Mouse (Mus musculus): ENCODE measurements at regions not wholly inside any gene's neighbourhood (a gene's known extent, or its start where the extent isn't known, plus 50 kb on each side); places are given as distances from the start of the nearest gene placed in this dataset.

DNA sequence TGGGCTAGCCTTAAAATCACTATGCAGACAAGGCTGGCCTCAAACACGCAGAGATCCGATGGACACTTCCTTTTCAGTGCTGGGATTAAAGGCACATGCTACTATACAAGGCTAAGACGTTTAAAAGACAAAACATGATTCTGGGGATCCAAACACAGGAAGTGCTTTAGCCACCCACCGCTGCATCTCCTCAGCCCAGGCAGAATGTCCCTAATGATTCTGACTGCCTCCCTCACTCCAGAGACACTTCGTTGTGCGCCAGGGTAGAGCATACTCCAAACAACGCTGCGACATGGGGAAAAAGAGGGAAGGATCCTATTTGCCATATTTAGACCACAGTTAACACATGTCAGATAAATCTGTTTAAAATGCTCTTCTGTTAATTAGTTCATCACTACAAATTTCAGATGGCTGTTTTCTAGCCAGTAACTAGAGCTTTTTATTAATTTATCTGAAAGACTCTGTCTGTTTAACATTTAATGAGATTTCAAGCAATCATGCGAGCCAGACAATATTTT, 443.5 kb downstream of the Kif2b start:
- Histone ChIP-seq H3K27me3 (no peaks in the 10 kb centered on the region), H3K9ac (no peak overlapping the region), H3K4me3 (no peak overlapping the region), H3K4me2 (no peak overlapping the region), H3K9me3 (no peaks in the 10 kb centered on the region), H3K27ac (no peak overlapping the region), H3K36me3 (no peaks in the 10 kb centered on the region), H3K4me1 (no peaks in the 10 kb centered on the region)
- WGBS = 41% methylated on average over 9 of the region's 9 CpGs
- ATAC-seq (ENCODE audit: borderline replicate concordance, extremely low read depth, low FRiP score, low TSS enrichment) = no peak; the same call in 1 of the 2 replicates

DNA sequence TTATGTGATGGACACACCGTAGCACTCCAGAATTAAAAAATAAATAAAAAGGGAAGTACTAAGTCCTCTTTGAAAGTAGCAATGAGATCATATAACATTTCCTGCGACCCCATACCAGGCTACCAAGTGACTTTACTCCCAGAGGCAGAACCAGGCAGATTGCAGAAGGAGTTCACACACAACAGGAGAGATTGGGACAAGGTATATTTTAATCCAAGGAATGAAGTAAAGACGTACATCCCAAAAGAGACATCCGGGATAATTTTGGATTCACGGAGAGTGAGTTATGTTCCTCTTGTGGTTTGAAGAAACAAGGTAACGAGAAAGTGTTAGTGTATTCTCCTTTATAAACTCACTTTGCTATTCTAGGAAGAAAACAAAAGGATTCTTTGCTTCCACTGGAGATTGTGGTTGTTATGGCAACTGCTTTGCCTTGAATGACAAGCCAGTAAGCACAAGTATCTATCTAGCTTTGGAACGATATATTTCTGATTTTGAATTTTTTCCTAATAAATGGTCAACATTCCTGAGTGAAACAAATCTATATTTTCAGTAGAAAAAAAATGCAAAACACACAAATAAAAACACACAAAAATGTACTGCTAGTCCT, 444.5 kb downstream of the Kif2b start:
- WGBS = 78% methylated on average over 7 of the region's 7 CpGs
- Histone ChIP-seq H3K4me2 (no peak overlapping the region), H3K4me3 (no peak overlapping the region), H3K27ac (no peak overlapping the region), H3K9me3 (no peaks in the 10 kb centered on the region), H3K27me3 (no peaks in the 10 kb centered on the region), H3K9ac (no peak overlapping the region), H3K4me1 (no peaks in the 10 kb centered on the region), H3K36me3 (no peaks in the 10 kb centered on the region)
- no peak for ATAC-seq (ENCODE audit: borderline replicate concordance, extremely low read depth, low FRiP score, low TSS enrichment)

- Histone ChIP-seq H3K27me3 (no peaks in the 10 kb centered on the region), H3K4me2 (no peak overlapping the region), H3K9me3 (no peaks in the 10 kb centered on the region), H3K9ac (no peak overlapping the region), H3K36me3 (no peaks in the 10 kb centered on the region), H3K4me1 (no peaks in the 10 kb centered on the region), H3K4me3 (no peak overlapping the region), H3K27ac (no peak overlapping the region)
- WGBS = 30% methylated on average over 6 of the region's 6 CpGs
- no peak for ATAC-seq (ENCODE audit: borderline replicate concordance, extremely low read depth, low FRiP score, low TSS enrichment)
Measured at GRCm38 (mm10) chr11:91131960-91132359, 443.8 kb upstream of the Tom1l1 start.

GRCm38 (mm10) chr11:91098186-91098585, 410.0 kb upstream of the Tom1l1 start:
- Histone ChIP-seq H3K9ac (no peak overlapping the region), H3K27me3 (no peaks in the 10 kb centered on the region), H3K27ac (no peak overlapping the region), H3K9me3 (no peaks in the 10 kb centered on the region), H3K36me3 (no peaks in the 10 kb centered on the region), H3K4me2 (no peak overlapping the region), H3K4me3 (no peak overlapping the region), H3K4me1 (no peaks in the 10 kb centered on the region)
- WGBS = 54% methylated on average over 5 of the region's 5 CpGs
- no peak for ATAC-seq (ENCODE audit: borderline replicate concordance, extremely low read depth, low FRiP score, low TSS enrichment)

DNA sequence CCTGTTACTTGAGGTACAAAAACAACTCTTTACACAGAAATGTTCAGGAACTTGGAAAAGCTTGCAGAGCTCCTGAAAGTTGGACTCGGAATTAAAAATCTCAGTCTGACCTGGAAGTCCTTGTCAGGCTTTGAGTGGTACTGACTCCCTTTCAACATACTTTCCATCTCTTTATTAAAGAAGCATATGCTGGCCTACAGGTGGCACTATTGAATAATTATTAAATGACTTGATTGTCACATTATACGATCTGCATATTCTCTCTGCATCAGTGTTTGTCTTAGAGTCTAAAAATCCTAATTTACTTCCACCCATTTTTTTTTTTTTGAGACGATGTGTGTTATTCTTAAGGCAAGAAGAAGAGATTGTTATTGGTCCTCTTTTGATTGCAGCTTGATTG, 409.4 kb upstream of the Tom1l1 start:
- no peaks in the 10 kb centered on the region for H3K27me3 ChIP-seq
- no peak for ATAC-seq (ENCODE audit: borderline replicate concordance, extremely low read depth, low FRiP score, low TSS enrichment)
- H3K9me3 ChIP-seq = no peaks in the 10 kb centered on the region
- H3K9ac ChIP-seq = no peak overlapping the region
- no peak overlapping the region for H3K27ac ChIP-seq
- no peak overlapping the region for H3K4me3 ChIP-seq
- H3K4me2 ChIP-seq = no peak overlapping the region
- H3K4me1 ChIP-seq = no peaks in the 10 kb centered on the region
- WGBS = 53% methylated on average over 3 of the region's 3 CpGs
- no peaks in the 10 kb centered on the region for H3K36me3 ChIP-seq

DNA sequence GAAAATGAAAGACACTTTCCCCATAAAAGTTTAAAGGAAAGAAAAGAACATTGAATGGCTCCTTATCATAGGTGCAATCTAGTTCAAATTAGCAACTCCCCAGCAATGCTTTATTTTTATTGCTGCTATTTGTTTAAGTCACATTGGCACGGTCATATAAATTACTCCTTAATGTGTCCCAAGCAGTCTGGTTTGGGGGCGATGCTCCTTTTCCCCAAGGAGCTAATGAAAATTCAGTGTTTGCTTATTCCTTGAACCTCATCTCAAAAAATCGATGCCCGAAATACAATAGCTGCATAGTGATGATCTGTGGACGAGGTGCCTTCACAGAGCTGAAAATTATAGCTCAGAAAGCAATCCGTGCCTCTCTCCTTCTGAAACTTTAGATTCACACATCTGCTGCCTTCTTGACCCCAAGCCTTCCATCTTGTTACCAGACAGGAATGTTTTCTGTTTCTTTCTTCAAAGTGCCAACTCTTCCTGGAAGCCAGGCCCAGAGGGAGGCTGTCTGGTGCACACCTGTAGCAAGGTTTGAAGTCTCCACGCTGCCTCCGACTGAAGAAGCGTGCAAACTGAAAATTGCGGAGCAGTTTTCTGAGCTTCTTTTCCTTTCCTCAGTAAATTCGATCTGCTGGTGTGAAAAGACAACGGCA, 408.0 kb upstream of the Tom1l1 start:
- no peak for ATAC-seq (ENCODE audit: borderline replicate concordance, extremely low read depth, low FRiP score, low TSS enrichment)
- H3K27me3 ChIP-seq = no peaks in the 10 kb centered on the region
- no peaks in the 10 kb centered on the region for H3K4me1 ChIP-seq
- H3K4me3 ChIP-seq = no peak overlapping the region
- H3K4me2 ChIP-seq = no peak overlapping the region
- H3K36me3 ChIP-seq = no peaks in the 10 kb centered on the region
- no peaks in the 10 kb centered on the region for H3K9me3 ChIP-seq
- H3K9ac ChIP-seq = no peak overlapping the region
- WGBS = 49% methylated on average over 12 of the region's 12 CpGs
- no peak overlapping the region for H3K27ac ChIP-seq

- no peak overlapping the region for H3K4me3 ChIP-seq
- peak; percentile 84; the same call in 1 of the 2 replicates for ATAC-seq (ENCODE audit: borderline replicate concordance, extremely low read depth, low FRiP score, low TSS enrichment)
- peaks cover 10% of the 10 kb centered on the region for H3K4me1 ChIP-seq
- H3K9me3 ChIP-seq = no peaks in the 10 kb centered on the region
- WGBS = 16% methylated on average over 6 of the region's 6 CpGs
- H3K27me3 ChIP-seq = no peaks in the 10 kb centered on the region
- H3K36me3 ChIP-seq = no peaks in the 10 kb centered on the region
- no peak overlapping the region for H3K9ac ChIP-seq
- 0 out of 2 replicates have a peak overlapping the region, but pooled peaks have one; percentile 29 for H3K27ac ChIP-seq
- 0 out of 2 replicates have a peak overlapping the region, but pooled peaks have one; percentile 3 for H3K4me2 ChIP-seq
Measured at GRCm38 (mm10) chr11:91065365-91065764, 377.2 kb upstream of the Tom1l1 start.

DNA sequence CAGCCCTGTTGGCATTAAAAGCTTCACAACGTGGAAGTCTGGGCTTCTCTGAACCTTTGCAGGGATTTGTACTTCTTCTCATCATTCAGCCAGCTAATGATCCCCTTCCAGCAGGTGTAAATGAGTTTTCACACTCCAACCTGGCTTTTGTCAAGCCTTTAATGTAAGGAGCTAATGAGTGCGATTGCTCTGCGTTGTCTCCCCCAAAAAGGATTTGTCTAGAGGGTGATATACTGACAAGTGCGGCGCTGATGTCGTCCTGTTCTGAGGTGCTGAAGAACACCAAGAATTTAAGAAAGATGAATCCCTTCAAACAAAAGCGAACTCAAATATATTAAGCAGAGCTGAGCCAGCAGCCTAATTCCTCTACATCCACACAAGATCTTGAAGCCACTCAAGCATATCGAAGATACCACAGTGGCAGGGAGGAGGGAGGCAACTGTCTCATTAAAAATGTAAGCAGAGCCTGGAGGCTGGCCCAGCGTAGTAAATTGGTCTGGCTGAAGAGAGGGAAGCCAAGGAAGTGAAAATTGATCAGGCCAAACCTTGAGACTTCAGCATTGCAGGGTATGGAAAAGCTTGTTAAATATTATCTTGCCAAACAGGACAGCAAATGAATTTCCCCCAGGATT, 368.9 kb upstream of the Tom1l1 start:
- H3K4me1 ChIP-seq = no peaks in the 10 kb centered on the region
- no peak overlapping the region for H3K9ac ChIP-seq
- H3K27ac ChIP-seq = no peak overlapping the region
- no peak overlapping the region for H3K4me3 ChIP-seq
- WGBS = 45% methylated on average over 9 of the region's 9 CpGs
- H3K27me3 ChIP-seq = no peaks in the 10 kb centered on the region
- H3K4me2 ChIP-seq = no peak overlapping the region
- no peak for ATAC-seq (ENCODE audit: borderline replicate concordance, extremely low read depth, low FRiP score, low TSS enrichment)
- no peaks in the 10 kb centered on the region for H3K36me3 ChIP-seq
- no peaks in the 10 kb centered on the region for H3K9me3 ChIP-seq

- Histone ChIP-seq H3K9me3 (no peaks in the 10 kb centered on the region), H3K4me2 (no peak overlapping the region), H3K27me3 (no peaks in the 10 kb centered on the region), H3K9ac (no peak overlapping the region), H3K4me3 (no peak overlapping the region), H3K36me3 (no peaks in the 10 kb centered on the region), H3K4me1 (no peaks in the 10 kb centered on the region), H3K27ac (no peak overlapping the region)
- 70% methylated on average over 2 of the region's 2 CpGs for WGBS
- ATAC-seq (ENCODE audit: borderline replicate concordance, extremely low read depth, low FRiP score, low TSS enrichment) = no peak
Measured at GRCm38 (mm10) chr11:91053321-91053720, 365.2 kb upstream of the Tom1l1 start.

- no peak overlapping the region for H3K4me2 ChIP-seq
- H3K27ac ChIP-seq = no peak overlapping the region
- H3K27me3 ChIP-seq = no peaks in the 10 kb centered on the region
Measured at GRCm38 (mm10) chr11:91051646-91052045, 363.5 kb upstream of the Tom1l1 start.

DNA sequence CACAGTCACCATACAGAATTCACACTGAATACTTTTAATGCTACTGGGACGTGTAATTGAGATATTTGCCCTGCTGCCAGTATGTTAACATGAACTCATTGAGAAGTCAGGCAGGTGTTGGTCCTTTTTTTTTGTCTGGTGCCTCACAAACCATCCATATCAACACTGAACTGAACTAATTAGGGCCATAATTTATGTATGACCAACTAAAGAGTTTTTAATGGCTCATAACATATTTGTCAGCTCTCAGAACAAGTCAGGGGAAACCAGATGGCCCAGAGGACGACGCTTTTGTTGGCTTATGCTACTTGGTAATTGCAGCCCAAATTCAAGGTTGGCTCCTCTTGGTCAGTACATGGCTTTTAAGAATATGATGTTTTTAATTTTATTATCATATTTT, 353.3 kb upstream of the Tom1l1 start:
- no peak overlapping the region for H3K4me2 ChIP-seq
- H3K9me3 ChIP-seq = no peaks in the 10 kb centered on the region
- H3K4me1 ChIP-seq = no peaks in the 10 kb centered on the region
- 62% methylated on average over 3 of the region's 3 CpGs for WGBS
- no peak for ATAC-seq (ENCODE audit: borderline replicate concordance, extremely low read depth, low FRiP score, low TSS enrichment)
- no peaks in the 10 kb centered on the region for H3K36me3 ChIP-seq
- H3K4me3 ChIP-seq = no peak overlapping the region
- H3K27ac ChIP-seq = no peak overlapping the region
- no peak overlapping the region for H3K9ac ChIP-seq
- no peaks in the 10 kb centered on the region for H3K27me3 ChIP-seq

More at GRCm38 (mm10) chr11:91051646-91052045, 363.5 kb upstream of the Tom1l1 start:
- Histone ChIP-seq H3K4me1 (no peaks in the 10 kb centered on the region), H3K36me3 (no peaks in the 10 kb centered on the region), H3K4me3 (no peak overlapping the region), H3K9me3 (no peaks in the 10 kb centered on the region), H3K9ac (no peak overlapping the region)
- 62% methylated on average over 3 of the region's 3 CpGs for WGBS
- no peak for ATAC-seq (ENCODE audit: borderline replicate concordance, extremely low read depth, low FRiP score, low TSS enrichment)
